Mouse (Mus musculus): Measurements from ENCODE around the gene Klhl11.

Gene Klhl11

DNA sequence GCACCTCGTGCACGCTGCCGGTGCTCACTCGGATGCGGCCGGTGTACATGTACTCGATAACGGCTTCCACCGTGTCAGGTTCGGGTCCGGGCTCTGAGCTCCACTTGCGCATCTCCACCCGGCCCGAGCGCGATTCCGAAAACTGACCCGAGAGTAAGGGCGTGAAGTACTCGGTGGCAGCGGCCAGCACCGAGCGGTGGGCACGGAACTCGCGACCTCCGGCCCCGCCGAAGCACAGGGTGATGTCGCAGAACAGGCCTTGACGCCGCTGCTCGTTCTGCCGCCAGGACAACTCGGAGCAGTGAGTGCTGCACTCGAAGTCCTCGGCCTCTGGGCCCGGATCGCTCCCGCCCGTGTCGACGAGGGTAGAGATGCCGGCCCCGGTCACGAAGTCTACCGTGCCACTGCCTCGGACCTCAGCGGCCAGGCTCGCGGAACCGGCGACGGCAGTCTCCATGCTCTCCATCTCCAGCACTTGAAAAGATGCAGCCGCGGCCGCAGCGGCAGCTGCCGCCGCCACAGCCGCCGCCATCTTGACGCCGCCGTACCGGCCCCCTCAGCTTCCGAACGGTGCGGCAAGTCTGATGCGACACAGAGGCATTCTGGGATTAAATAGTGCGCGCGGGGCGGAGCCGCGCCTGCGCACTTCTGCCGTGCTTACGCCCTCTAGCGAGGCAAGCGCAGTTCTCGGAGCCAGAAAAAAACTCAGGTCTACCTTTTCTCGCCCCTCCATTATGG, at the start of gene Klhl11:
Gene Klhl11, minus strand, starts transcription at position 545 of the 738 bp plus-strand sequence.
- DNase-seq (ENCODE audit: low spot score): peak; percentile 93

DNA sequence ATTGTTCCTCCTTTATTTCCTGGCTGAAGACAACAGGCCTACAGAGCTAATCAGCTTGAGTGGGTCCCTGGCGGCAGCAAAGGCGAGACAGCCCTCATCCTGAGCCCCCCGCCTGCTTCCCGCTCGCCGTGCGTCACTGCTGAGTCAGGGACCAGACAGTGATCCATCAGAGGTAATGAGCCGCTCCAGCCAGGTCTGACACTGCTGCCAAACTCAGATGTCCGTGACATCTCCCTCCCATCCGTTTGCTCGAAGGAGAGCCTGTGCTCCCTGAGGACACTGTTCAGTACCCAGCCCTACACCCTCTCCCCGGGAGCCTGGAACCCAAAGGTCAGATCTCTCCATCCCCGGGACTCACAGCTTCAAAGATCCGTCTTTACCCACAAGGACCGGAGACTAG, 48.3 kb upstream of the Klhl11 start:
- no peak for DNase-seq (ENCODE audit: low spot score)

DNA sequence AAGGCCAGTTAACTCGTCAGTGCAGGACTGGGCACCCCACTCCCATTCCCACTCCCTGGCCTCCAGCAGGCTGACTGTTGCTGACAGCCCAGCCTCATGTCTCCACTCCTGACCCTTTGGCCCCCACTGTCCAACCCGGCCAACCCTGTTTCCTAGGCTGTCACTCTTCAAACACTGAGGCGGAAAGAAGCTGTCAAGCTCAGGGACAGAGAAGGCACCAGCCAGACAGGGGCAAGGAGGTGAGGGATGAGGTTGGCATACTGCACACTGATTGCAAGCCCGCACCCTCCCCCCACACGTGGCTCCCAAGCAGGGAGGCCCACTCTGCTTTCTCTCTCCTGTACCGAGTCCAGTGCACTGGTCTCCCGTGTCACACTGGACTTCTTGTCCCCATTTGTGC, 46.6 kb upstream of the Klhl11 start:
- no peak for DNase-seq (ENCODE audit: low spot score)

DNA sequence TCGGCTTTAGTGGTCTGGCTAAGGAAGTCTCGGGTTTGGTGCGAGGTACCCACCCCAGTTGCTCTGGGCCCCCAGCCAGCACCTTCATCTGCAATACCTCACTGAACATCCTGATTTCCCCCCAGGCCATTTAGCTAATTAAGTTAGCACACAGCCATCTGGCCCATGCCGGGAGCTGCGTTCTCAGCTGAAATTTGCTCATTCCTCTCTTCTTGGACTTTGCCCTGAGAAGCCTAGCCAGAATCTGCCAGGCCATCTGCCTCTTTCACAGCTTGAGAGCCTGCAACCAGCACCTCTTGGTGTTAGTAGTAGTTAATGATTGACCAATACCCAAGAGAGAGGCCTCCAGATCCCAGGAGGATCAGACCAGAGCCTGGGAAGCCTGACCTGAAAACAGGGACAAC, 45.6 kb upstream of the Klhl11 start:
- DNase-seq (ENCODE audit: low spot score): no peak

DNA sequence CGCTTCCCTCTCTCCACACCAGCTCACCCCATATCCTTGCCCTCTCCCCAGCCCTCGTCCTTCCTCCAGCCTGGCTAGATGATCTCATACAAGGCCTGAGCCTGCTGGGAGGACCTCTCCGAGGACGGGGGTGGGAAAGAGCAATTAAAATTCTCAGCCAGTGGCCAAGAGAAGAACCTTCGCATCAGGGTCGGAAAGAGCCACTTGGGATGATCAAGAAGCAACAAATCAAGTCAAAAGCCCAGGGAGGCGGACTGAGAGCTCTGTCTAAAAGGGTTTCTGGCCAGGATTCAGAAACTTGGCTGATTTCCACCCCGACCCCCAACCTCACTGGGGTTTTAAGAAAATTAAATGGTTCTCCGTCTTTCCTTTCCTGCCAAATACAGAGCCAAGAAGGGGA, 43.8 kb upstream of the Klhl11 start:
- no peak for DNase-seq (ENCODE audit: low spot score)

DNA sequence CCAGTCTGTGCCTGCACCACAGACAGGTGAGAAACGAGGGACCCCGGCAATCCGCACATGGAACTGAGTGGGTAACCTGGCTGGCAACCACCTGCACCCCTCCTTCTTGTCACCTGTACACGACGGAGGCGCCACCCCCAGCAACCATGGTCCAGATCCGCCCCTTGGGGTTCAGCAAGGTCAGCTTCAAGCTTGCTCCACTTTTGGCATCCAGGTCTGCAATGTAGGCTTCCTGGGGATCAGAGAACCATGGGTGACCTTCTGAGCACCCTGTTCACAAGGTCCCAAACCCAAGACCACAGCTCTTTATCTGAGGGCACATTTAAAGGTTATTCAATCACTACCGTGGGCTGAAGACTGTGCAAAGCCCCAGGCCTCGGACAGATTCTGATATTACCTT, 43.2 kb upstream of the Klhl11 start:
- DNase-seq (ENCODE audit: low spot score): no peak

DNA sequence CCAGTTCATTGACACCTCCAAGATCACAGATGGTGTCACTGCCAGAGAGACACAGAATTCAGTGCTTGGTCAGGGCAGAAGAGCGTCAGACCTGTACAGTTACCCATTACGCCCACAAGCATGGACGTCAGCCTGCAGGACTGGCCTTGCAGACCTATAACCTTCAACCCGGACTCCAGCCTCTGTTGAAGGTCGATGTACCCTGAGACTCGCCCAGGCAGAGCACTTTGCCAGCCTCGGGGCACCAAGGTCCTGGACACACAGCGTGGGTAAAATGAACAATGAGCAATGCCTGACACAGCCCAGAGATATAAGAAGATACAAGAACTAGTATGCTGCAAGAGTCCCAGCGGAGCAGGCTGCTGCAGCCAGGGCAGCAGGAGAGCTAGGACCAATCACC, 42.5 kb upstream of the Klhl11 start:
- DNase-seq (ENCODE audit: low spot score): no peak

DNA sequence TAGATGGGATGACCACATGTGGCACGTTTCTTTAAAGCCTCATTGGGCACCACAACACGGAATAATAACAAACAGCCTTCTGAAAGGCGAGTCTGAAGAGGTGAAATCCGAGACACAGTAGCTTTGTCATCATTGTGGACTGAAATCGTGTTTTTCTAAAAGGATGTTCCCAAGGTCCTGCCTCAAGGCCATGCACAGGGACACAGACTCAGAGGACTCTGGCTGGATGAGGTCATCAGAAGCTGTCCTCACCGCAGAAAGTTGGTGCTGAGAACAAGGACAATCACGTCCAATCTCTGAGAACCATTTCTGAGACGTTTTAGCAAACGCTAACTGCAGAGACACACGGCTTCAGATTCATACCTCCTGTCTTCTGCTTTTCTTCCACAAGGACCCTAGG, 41.2 kb upstream of the Klhl11 start:
- no peak for DNase-seq (ENCODE audit: low spot score)

DNA sequence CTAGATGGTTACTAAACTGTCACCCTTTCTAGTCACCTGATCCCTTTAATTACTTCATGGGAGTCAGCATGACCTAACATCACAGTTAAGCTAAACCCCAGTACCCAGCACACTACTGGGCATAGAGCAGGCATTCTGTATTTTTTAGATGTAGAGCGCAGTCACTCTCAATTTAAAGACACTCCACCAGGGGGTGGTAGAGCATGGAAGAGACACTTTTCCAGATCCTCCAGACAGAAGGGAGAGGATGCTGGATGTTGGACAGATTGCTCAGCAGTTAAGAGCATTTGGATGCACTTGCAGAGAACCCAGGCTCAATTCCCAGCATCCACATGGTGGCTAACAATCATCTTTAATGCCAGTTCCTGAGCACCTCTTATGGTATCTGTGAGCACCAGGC, 39.8 kb upstream of the Klhl11 start:
- DNase-seq (ENCODE audit: low spot score): no peak

DNA sequence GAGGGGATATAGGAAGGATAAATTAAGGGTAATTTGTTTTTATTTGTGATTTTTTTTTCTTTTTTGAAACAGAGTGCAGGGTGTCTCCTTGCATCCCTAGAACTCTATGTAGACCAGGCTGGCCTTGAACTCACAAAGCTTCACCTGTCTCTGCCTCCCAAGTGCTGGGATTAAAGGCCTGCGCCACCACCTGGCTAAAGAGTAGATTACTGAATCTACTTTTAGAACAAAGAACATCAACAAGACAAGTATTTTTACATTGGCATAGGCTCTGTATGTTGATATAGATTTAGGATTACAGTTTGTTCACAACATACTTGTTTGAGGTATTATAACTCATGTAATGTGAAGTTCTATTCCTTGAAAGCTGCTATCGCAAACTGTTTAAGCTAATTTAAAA, 38.0 kb upstream of the Klhl11 start:
- DNase-seq (ENCODE audit: low spot score): no peak

DNA sequence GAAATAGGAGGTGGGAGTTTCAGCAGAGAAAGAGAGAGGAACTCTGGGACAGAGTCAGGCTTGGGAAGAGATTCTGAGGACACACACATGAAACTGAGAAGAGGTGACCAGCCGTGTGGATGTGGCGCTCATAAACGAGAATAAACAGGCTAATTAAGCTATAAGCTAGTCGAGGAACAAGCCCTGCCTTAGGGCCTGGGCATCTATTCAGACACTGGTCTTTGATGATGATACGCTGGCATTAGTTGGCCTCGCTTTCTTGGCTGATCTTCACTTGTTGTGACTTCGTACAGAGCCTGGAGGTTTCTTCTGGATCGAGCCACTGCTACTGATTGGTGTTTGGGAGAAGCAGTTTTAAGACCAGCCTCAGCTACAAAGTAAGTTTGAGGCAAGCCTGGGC, 33.5 kb upstream of the Klhl11 start:
- no peak for DNase-seq (ENCODE audit: low spot score)

DNA sequence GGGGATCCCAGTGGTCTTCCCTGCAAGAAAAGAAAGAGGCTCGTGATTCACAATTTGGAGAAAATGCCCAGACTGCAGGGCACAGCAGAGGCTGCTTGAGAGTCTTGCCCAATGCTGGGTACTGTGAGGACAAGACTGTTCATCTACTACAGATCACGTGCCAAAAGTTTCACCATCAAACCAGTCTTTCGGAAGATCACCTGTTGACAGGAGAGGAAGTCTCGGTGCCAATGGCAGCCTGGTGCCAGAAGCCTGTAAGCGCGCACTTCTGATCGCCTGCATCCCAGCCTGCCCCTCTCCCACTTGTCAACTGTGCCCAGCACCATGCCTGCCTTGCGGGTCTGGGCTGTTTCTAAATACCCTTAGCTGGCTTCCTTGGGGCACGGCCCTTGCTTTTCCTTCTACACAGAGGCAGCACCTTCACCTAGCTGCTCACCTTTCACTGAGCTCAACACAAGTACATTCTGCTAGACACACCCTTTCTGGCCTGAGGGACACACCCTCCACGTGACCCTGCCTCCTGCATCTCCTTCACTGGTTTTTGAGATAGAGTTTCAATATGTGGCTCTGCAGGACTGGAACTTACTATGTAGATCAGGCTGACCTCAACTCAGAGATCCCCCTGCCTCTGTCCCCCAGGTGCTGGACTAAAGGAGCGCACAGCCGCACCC, 32.6 kb upstream of the Klhl11 start:
- no peak for DNase-seq (ENCODE audit: low spot score)

DNA sequence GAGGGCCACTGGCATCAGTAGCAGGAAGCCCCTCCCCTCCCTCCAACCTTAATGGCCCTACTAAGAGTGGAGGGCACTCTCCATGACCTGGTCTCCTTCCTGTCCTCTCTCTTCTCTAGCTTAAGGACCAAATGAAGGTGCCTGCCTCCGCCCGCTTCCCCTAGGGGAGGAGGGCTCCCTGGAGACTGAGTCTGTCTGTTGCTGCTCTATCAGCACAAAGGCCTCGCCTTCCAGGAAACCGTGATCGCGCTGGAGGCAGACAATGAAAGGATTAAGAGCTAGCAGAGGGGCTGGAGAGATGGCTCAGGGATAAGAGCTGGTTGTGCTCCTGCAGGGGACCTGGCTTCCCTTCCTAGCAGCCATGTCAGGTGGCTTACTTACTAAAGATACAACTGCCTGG, 28.8 kb upstream of the Klhl11 start:
- no peak for DNase-seq (ENCODE audit: low spot score)

DNA sequence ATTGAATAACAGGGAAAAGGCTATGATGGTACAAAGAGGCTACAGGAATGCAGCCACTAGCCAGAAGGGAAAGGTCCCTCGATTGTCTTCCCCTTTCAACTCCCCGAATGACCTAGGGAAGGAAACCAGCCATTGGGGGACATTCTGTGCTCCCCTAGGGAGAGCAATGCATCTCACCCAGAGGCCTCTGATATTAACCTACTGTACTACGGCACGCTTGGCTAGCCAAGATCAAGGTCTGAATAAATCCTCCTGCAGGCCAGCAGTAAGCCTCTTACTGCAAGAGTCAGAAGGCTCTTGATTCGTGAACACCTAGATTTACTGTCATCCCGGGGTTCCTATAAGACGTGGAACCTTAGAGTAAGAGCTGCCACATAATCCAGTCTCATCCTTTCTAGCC, 28.1 kb upstream of the Klhl11 start:
- DNase-seq (ENCODE audit: low spot score): no peak

DNA sequence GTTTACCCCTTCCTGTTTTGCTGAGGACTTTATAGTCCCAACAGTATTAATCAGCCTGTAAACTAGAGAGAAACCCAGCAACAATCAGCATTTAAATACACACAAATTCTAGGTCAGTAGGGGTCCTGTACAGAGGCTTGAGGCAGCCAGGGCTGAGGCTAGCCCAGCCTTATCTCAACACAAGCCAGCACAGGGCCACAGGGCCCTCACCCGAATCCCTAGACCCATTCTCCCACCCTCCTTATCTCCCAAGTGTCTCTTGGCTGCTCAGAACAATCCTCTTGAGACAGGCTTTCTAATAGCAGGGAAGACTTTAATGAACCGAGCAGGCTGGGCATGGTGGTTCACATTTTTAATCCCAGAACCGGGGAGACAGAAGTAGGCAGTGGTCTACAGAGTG, 27.7 kb upstream of the Klhl11 start:
- DNase-seq (ENCODE audit: low spot score): no peak

DNA sequence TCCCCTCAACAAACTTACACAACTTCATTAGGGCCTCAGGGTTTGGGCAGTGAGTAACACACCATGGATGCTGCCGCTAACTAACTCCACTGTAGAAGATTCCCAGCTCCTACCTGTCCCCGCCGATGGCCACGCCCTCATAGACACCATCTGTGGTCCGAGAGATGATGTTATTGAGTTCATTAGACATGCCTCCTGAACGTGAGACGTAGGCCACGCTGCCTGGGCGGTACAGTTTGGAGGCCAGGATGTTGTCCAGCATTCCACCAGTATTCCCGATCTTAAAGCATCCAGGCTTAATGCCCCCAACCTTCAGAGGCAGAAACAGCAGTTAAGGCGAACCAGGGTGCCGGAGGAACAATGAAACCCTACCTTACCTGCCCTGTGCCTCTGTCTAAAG, 21.2 kb upstream of the Klhl11 start:
- DNase-seq (ENCODE audit: low spot score): no peak

DNA sequence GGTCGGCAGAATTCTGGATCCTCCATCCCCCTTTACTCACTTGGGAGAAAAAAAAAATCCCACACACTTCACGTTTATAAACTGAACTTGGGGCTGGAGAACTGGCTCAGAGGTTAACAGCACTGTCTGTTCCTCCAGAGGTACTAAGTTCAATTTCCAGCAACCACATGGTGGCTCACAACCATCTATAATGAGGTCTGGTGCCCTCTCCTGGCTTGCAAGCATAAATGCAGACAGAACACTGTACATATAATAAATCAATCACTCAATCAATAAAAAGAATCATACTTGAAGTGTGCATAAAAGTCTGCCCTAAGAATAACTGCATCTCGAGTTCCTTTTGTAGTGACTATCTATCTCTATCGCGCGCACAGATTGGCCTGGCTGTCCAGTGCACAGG, 18.4 kb upstream of the Klhl11 start:
- no peak for DNase-seq (ENCODE audit: low spot score)

DNA sequence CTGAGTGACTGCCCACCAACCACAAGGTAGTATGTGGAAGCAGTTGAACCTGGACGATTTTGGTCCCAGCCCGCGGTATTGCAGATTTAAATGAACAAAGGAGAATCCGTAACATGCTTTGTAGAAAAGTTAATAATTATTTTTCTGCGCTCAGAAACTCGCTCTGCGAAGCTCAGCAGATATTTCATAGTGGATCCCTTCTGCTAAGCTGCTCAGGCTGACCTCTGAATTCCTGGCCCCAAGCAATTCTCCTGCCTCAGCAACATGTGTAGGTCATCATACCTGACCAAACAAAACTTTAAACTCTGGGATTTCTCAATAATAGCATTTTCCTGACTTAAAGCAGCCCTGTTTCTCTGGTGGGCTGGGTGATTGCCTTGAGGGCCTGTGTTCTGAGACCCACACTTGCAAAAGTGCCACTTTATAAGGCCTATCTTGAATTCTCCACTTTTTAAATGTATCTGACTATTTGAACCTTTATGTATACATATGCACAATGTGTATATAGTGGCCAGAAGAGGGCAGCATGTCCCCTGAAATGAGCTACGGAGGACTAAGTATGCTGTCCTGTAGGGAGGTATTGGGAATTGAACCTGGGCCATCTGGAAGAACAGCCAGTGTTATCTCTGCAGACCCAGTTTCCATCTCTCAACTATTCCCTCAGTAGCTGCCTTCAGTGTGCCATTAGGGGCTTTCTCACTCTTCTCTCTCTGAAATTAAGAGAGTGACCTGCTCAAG, 13.4 kb upstream of the Klhl11 start:
- no peak for DNase-seq (ENCODE audit: low spot score)

DNA sequence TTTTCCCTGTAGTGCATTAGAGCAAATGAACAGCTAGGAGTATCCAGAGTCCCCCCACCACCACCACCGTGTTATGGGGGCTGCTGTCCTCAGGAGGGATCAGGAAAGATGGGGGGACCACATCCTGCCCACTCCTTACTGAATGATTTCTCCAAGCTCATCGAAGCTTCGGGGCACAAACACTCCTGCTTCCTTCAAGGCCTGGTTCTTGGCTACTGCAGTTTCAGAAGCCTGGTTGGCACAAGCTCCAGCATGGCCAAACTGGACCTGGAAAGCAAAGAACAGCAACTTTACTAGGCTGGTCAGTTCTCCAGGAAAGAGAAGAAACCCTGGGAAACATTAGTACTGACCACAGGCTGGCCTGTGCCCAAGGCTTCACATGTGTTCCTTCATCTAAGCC, 11.9 kb upstream of the Klhl11 start:
- DNase-seq (ENCODE audit: low spot score): no peak

DNA sequence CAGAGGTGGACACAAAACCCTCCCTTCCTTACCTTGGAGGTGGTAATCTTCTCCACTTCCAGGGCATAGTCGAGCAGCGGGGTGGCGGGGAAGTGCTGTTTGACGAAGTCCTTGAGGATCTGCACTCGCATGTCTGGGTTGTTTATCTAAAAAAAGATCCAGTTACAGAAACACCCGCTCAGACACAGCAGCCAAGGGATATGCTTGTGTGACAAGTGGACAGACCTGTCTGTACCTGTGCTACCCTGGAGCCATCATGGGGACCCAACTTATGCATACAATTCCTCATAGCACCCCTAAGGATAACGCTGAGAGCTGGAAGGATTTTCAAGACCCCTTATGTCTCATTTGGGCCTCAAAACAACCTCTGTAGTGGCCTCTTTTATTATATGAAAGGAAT, 6.6 kb upstream of the Klhl11 start:
- DNase-seq (ENCODE audit: low spot score): no peak

DNA sequence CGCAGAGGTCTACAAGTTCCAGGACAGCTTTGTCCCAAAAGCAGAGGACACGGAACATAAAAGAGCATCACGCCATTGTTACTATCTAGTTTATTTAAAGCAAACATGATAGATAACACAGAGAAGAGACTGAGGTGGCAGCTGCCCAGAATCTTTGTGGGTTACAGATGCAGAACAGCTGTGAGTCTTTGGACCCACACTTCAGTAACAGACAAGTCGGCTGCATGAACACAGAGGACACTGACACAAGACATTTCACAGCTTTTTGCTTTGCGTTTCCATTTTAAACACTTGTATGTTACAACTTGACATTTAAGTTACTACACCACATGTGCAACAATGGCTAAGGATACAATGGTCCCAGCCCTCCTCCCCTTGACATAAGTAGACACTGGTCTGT, 3.7 kb upstream of the Klhl11 start:
- DNase-seq (ENCODE audit: low spot score): no peak

DNA sequence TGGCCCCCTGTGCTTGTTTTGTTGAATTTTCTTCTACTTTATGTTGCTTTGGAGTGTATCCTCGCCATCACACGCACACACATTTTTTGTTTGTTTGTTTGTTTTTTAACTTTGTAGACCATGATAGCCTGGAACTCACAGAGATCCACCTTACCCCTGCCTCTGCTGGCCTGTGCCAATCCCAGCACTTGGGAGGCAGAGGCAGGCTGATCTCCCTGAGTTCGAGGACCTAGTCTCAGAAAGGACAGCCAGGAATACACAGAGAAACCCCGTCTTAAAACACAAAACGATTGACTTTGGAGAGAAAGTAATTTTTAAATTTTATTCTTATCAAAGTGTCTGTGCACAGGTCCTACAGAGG, 374 bp upstream of the Klhl11 start:
- no peak for DNase-seq (ENCODE audit: low spot score)

DNA sequence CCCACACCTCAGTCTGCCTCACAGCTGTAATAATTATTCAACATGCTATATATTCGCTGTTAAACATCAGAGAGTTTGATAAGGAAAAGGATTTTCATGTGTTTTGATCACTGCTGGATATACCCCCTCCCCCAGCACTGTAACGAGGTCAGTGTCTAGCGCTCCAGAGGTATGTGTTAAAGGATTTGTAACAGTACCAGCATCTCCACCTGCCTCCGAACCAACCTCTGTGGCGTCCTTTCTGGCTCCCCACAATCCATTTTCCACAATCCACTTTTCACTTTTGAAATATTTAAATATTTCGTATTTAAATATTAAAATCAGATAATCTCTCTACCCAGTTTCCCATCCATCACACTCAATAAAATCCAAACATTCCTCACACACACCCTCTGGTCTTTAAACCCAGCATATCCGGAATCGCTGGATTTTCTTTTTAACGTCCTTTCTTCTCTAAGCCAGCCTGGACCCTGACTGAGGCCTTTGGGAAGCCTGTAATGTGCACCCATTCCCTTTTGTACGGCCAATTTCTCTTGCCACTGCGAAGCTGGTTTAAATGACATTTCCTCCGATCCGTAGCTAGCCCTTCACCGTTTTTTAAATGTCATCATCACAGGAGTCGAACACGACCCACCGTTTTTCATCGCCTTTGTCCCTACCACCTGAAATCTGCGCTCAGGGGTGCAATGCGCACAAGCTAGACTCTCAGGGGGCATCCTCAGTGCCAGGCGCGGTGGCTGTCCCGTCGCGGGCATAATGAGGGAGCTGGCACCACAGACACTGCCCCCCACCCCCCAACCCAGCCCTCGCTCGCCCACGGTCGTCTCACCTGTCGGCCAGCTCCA, 967 bp downstream of the Klhl11 start:
- DNase-seq (ENCODE audit: low spot score): no peak

Data from testis, postnatal 14 days (tissue).